Mouse (Mus musculus) heart, embryonic 12.5 days (tissue): ENCODE measurements at regions not wholly inside any gene's neighbourhood (a gene's known extent, or its start where the extent isn't known, plus 50 kb on each side); places are given as distances from the start of the nearest gene placed in this dataset.

Source experiments
- ATAC-seq: fragments of 200-750 bp; cut with Nextera tagmentation; 2 replicates; pipeline ENCODE4 v1.8.0; 2017; ENCODE audit warnings: moderate TSS enrichment, moderate library complexity; ENCODE audit not compliant: insufficient number of reproducible peaks, low FRiP score
- H3K27ac ChIP-seq: fragments of 300-500 bp; sonication (generic); 2 replicates; pipeline ENCODE4 v1.5.1; 2016; ENCODE audit warnings: mild to moderate bottlenecking, moderate library complexity; ENCODE audit not compliant: poor library complexity, severe bottlenecking
- H3K27me3 ChIP-seq: fragments of 300-500 bp; sonication (generic); replicated peaks from 2 replicates; pipeline ENCODE4 v1.6.1; 2016; ENCODE audit warnings: mild to moderate bottlenecking, moderate library complexity
- H3K36me3 ChIP-seq: fragments of 300-500 bp; sonication (generic); 2 replicates; pipeline ENCODE4 v1.6.1; 2016; ENCODE audit warnings: mild to moderate bottlenecking, moderate library complexity
- H3K4me1 ChIP-seq: fragments of 300-500 bp; sonication (generic); replicated peaks from 2 replicates; pipeline ENCODE4 v1.6.1; 2016; ENCODE audit warnings: mild to moderate bottlenecking
- H3K4me2 ChIP-seq: fragments of 300-500 bp; sonication (generic); 2 replicates; pipeline ENCODE4 v1.6.1; 2016; ENCODE audit warnings: mild to moderate bottlenecking, moderate library complexity
- H3K4me3 ChIP-seq: fragments of 300-500 bp; sonication (generic); 2 replicates; pipeline ENCODE4 v1.5.1; 2016; ENCODE audit warnings: mild to moderate bottlenecking
- H3K9ac ChIP-seq: fragments of 300-500 bp; sonication (generic); 2 replicates; pipeline ENCODE4 v1.6.1; 2016; ENCODE audit warnings: mild to moderate bottlenecking, moderate library complexity
- H3K9me3 ChIP-seq: fragments of 300-500 bp; sonication (generic); replicated peaks from 2 replicates; pipeline ENCODE4 v1.6.1; 2016; ENCODE audit warnings: mild to moderate bottlenecking, moderate library complexity
- WGBS: fragments of 180-500 bp; shearing (Covaris S2); methylation state at CpG from one replicate; pipeline ENCODE4 v1.1.7; 2016; 5-methylcytosine and 5-hydroxymethylcytosine counted together

GRCm38 (mm10) chr7:95689161-95689833 lies 481.7 kb upstream of the Tenm4 start:
- ATAC-seq, result no peak
- Histone ChIP-seq H3K4me1 (no peaks in the 10 kb centered on the region), H3K27me3 (0 out of 2 replicates have a peak, but pooled peaks cover 6% of the 10 kb centered on the region), H3K9ac (no peak overlapping the region), H3K4me2 (peak overlapping the region; percentile 68), H3K27ac (no peak overlapping the region), H3K4me3 (no peak overlapping the region), H3K9me3 (no peaks in the 10 kb centered on the region), H3K36me3 (no peaks in the 10 kb centered on the region)
- 47% methylated on average over 7 of the region's 7 CpGs for WGBS

DNA sequence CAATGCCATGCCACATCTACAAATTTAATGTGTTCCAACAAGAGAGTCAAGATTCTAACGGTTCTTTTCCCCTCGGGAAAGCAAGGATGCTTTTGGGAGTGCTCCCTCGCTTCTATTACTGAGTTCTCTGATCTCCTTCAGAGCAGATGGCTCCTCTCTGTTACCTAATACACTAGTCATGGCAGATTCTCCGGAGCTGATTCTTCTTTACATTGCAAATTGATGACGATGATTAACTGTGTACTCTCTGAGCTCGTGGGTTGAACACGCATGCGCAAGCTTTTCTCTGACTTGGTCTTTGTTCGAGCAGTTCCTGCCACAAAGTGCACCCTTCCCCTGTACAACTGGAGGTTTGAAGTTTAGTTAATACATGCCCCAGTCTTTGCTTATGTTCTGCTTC lies 471.5 kb upstream of the Tenm4 start:
- Histone ChIP-seq H3K4me1 (no peaks in the 10 kb centered on the region), H3K9ac (no peak overlapping the region)
- 84% methylated on average over 9 of the region's 9 CpGs for WGBS

GRCm38 (mm10) chr7:95710088-95710487 lies 461.0 kb upstream of the Tenm4 start:
- Histone ChIP-seq H3K9me3 (no peaks in the 10 kb centered on the region), H3K4me3 (no peak overlapping the region), H3K27me3 (no peaks in the 10 kb centered on the region), H3K9ac (no peak overlapping the region), H3K36me3 (no peaks in the 10 kb centered on the region), H3K4me2 (no peak overlapping the region), H3K4me1 (no peaks in the 10 kb centered on the region), H3K27ac (no peak overlapping the region)
- no peak for ATAC-seq
- 79% methylated on average over 7 of the region's 7 CpGs for WGBS

More for the DNA sequence above, 471.5 kb upstream of the Tenm4 start:
- no peaks in the 10 kb centered on the region for H3K9me3 ChIP-seq
- no peaks in the 10 kb centered on the region for H3K27me3 ChIP-seq
- no peak overlapping the region for H3K4me2 ChIP-seq
- ATAC-seq, result no peak
- no peaks in the 10 kb centered on the region for H3K36me3 ChIP-seq
- no peak overlapping the region for H3K4me3 ChIP-seq
- H3K27ac ChIP-seq, result no peak overlapping the region

DNA sequence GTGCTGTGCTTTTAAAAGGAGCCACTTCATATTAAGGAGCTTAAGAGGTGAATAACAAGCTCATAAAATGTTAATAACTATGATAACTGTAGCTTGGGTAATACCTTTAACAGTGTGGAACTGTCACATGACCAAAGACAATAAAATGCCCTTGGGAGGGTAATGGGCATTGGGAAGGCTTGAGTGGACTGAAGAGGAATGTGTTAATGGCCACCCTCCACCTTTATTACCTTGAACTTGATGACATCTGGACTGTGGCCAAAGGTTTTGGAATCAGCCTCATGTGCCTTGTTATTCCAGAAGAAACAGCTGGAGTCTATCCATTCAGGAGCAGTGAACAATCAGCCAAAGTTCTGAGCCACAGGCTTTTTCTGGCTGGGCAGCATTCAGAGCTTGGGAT lies 451.0 kb upstream of the Tenm4 start:
- H3K27me3 ChIP-seq, result no peaks in the 10 kb centered on the region
- ATAC-seq, result no peak

GRCm38 (mm10) chr7:95725716-95726487 lies 445.1 kb upstream of the Tenm4 start:
- no peaks in the 10 kb centered on the region for H3K27me3 ChIP-seq
- no peak overlapping the region for H3K27ac ChIP-seq
- WGBS, result 69% methylated on average over 2 of the region's 2 CpGs
- no peaks in the 10 kb centered on the region for H3K36me3 ChIP-seq
- no peaks in the 10 kb centered on the region for H3K4me1 ChIP-seq
- H3K9ac ChIP-seq, result no peak overlapping the region
- no peaks in the 10 kb centered on the region for H3K9me3 ChIP-seq
- no peak overlapping the region for H3K4me3 ChIP-seq
- no peak overlapping the region for H3K4me2 ChIP-seq
- no peak for ATAC-seq

More for the DNA sequence above, 451.0 kb upstream of the Tenm4 start:
- Histone ChIP-seq H3K36me3 (no peaks in the 10 kb centered on the region), H3K4me1 (no peaks in the 10 kb centered on the region), H3K27ac (no peak overlapping the region), H3K4me2 (no peak overlapping the region), H3K4me3 (no peak overlapping the region), H3K9me3 (no peaks in the 10 kb centered on the region), H3K9ac (no peak overlapping the region)

DNA sequence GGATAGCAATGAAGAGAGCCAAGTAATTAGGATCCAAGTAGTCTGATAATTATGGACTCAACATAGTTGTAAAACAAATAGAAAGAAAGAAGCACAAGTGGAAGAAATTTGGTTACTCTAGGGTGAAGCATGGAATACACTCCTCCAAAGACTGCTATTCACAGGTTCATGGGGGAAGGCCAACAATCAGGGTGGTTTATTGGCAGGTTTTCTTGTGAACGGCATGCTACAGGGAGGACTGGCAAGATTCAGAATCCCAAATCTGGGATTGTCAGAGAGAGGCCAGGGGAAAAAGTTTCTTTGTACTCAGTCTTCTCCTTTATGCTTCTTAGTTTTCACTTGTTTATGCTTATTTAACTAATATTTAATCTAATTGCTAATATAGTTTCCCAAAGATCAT lies 437.2 kb upstream of the Tenm4 start:
- H3K4me1 ChIP-seq, result no peaks in the 10 kb centered on the region
- no peaks in the 10 kb centered on the region for H3K36me3 ChIP-seq
- 90% methylated on average over 1 of the region's 1 CpGs for WGBS
- H3K4me2 ChIP-seq, result no peak overlapping the region
- H3K27me3 ChIP-seq, result no peaks in the 10 kb centered on the region
- H3K9ac ChIP-seq, result no peak overlapping the region
- H3K4me3 ChIP-seq, result no peak overlapping the region
- H3K27ac ChIP-seq, result no peak overlapping the region
- no peak for ATAC-seq
- H3K9me3 ChIP-seq, result no peaks in the 10 kb centered on the region

DNA sequence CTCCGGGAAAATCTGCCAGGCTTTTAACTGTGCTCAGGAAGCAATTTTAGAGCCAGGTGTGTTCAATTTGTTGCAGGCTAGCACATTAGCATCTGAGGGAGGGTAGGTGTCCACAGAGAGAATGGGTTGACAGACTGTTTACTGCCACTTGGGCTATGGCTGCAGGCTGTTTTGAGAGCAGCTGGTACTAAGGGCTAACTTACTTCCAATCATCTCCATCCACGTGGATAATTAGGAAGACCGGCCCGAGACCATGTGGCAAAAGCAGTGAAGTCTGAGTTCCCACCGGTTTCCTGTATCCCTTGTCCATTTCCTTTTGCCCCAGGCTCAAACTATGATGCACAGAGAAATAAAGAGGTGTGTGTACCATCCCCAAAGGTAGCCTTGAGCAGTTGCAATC lies 436.5 kb upstream of the Tenm4 start:
- Histone ChIP-seq H3K4me1 (no peaks in the 10 kb centered on the region), H3K9ac (no peak overlapping the region), H3K36me3 (no peaks in the 10 kb centered on the region), H3K9me3 (no peaks in the 10 kb centered on the region), H3K4me2 (no peak overlapping the region), H3K27ac (no peak overlapping the region), H3K4me3 (no peak overlapping the region), H3K27me3 (no peaks in the 10 kb centered on the region)
- WGBS, result 70% methylated on average over 5 of the region's 5 CpGs
- ATAC-seq, result no peak

DNA sequence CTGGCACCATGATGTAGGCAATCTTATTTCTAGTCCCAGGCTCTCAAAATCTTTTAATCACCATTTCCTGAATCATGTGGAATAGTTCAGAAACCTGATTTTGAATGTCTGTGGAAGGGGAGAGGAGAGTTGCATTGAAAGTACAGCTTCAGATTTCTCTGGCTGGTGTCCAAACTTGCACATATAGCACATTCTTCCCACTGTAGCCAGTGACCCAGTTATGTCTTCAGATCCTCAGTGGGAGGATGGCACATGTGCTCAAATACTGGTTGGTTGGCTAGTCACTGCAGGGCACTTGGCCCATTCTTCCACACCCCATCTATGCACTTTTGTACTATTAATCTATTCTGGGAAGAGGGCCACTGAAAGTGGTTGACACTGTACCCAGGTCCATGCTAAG lies 434.3 kb upstream of the Tenm4 start:
- Histone ChIP-seq H3K9ac (no peak overlapping the region), H3K27me3 (no peaks in the 10 kb centered on the region), H3K4me1 (no peaks in the 10 kb centered on the region), H3K9me3 (no peaks in the 10 kb centered on the region), H3K36me3 (no peaks in the 10 kb centered on the region), H3K27ac (no peak overlapping the region), H3K4me2 (no peak overlapping the region), H3K4me3 (no peak overlapping the region)
- no peak for ATAC-seq

GRCm38 (mm10) chr7:95738725-95739245 lies 432.3 kb upstream of the Tenm4 start:
- Histone ChIP-seq H3K36me3 (no peaks in the 10 kb centered on the region), H3K9ac (no peak overlapping the region), H3K27me3 (no peaks in the 10 kb centered on the region), H3K4me2 (no peak overlapping the region), H3K4me1 (no peaks in the 10 kb centered on the region), H3K9me3 (no peaks in the 10 kb centered on the region), H3K4me3 (no peak overlapping the region), H3K27ac (no peak overlapping the region)
- no peak for ATAC-seq
- 55% methylated on average over 2 of the region's 2 CpGs for WGBS

- Histone ChIP-seq H3K4me2 (no peak overlapping the region), H3K9me3 (no peaks in the 10 kb centered on the region), H3K4me1 (no peaks in the 10 kb centered on the region), H3K9ac (no peak overlapping the region), H3K4me3 (no peak overlapping the region), H3K27ac (no peak overlapping the region), H3K27me3 (no peaks in the 10 kb centered on the region), H3K36me3 (no peaks in the 10 kb centered on the region)
- WGBS, result 74% methylated on average over 5 of the region's 5 CpGs
- ATAC-seq, result no peak
Observed at GRCm38 (mm10) chr7:95739779-95740178, 431.3 kb upstream of the Tenm4 start.

GRCm38 (mm10) chr7:95758375-95758774 lies 412.7 kb upstream of the Tenm4 start:
- no peak for ATAC-seq
- 77% methylated on average over 2 of the region's 2 CpGs for WGBS

More at GRCm38 (mm10) chr7:95758375-95758774, 412.7 kb upstream of the Tenm4 start:
- H3K27ac ChIP-seq, result no peak overlapping the region
- H3K9ac ChIP-seq, result no peak overlapping the region
- no peaks in the 10 kb centered on the region for H3K4me1 ChIP-seq
- H3K27me3 ChIP-seq, result no peaks in the 10 kb centered on the region
- H3K4me2 ChIP-seq, result no peak overlapping the region
- no peaks in the 10 kb centered on the region for H3K36me3 ChIP-seq
- H3K9me3 ChIP-seq, result no peaks in the 10 kb centered on the region
- no peak overlapping the region for H3K4me3 ChIP-seq
